Mouse (Mus musculus) central nervous system, embryonic 11.5 days (tissue): ENCODE data around the gene Slc25a35. TPM values are rescaled to one million over a fixed set of nuclear protein-coding genes. Genes with fewer than 3 reads are reported as not detected.

Source experiments
- polyA plus RNA-seq: library from polyadenylated mRNA; depleted of rRNA; stranded (reverse); fragments of >200 nt; gene quantifications from 2 replicates; pipeline ENCODE4 v1.2.3, GENCODE M21; 2012; rRNA removed

Slc25a35 gene
- 1.1 and 2.1 TPM in 2 replicates for polyA plus RNA-seq

DNA sequence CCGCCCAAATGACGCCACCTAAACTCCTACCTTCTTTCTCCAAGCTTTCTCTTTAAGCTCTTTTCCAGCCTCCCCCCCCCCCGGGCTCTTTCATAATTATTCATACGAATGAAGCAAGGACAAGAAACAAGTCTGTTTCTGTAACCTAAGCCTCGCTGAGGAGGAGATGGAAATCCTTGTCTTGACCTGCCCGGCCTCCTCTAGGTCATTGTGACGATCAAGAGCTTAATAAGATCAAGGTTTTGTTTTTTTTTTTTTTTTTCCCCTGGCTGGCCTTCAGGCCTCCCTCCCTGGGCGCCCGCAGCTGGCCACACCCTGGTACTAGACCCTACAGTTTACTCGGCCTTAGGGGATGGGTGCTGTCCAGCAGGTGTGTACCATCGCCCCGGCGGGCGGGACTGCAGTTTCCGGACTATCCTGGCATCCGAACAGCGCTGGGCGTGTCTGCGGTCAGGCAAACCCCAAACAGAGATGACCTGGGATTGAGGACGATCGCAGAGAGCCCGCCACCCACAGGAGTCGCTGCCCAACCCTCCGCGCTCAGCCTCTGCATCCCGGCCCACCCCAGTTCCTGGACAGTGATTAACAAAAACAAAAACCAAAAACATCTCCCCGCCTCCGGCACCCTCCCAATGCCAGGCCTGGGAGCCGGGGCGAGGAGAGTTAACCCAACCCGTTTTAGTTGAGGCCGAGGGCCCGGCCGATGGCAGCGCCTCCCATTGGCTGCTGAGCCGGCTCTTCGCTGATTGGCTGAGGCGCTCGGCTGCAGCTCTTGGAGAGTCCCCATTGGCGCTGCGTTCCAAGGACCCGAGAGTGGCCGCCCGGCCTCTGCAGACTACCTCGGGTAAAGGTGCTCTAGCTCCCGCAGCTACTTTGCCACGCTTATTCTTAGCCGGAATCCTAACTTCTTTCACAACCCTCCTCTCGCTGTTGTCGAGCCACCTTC lies at the start of gene Slc25a35:
TSS of gene Slc25a35 (plus strand) at position 795 of the 946 bp plus-strand sequence.

DNA sequence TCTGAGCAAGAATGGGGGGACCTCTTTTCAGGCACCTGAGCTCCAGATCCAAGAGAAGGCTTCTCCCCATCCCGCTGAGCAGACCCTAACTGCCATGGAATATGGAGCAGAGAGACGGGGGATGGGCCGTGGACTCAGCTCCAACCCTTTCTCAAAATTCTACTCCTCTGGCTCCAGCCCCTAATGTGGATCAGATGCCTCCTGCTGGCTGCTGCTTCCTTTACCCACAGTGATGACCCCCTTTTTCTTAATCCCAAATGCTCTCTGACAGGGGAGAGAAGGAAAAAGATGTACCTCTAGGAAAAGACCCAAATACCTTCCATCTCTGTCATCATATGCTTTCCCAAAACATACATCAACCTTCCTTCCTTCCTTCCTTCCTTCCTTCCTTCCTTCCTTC lies 41.0 kb upstream of the Slc25a35 start, which contains the start of gene Odf4:
TSS of gene Odf4 (minus strand) at position 101 of the 400 bp plus-strand sequence.

DNA sequence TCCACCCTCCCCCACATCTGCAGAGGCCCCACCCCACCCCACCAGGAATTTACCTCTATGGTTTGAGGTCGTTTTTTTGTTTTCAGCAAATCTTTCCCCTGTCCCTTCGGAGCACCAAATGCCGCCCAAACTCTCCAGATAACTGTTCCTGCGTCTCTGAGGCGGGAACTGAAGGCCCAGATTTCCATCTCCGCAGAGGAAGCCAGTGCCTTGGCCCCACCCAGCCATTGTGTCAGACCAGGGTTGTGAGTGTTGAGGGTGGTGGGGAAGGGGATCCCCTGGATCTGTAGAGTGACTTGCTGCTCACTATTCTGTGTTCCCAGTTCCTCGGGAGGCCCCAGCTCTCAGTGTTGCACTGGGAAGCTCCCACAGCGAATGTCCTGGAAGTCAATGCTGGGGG lies 10.6 kb upstream of the Slc25a35 start, which contains the start of gene Arhgef15:
TSS of gene Arhgef15 (minus strand) at position 173 of the 400 bp plus-strand sequence.

DNA sequence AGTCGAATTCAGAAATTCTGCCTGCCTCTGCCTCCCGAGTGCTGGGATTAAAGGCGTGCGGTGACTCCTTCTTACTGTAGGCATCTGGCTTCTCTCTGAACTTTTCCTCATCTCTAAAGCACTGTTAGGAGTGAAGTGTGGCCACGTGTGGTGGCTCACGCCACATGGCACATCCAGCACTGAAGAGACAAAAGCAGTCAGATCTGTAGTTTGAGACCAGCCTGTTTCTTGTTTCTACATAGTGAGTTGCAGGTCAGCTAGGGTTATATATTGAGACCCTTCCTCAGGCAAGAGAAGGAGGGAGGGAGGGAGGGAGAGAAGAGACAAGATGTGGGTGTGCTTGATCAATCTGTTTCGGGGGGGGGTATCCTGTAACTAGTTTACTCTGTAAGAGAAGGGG lies 7.2 kb downstream of the Slc25a35 start, which contains the start of gene Rangrf:
TSS of gene Rangrf (minus strand) at position 101 of the 400 bp plus-strand sequence.

DNA sequence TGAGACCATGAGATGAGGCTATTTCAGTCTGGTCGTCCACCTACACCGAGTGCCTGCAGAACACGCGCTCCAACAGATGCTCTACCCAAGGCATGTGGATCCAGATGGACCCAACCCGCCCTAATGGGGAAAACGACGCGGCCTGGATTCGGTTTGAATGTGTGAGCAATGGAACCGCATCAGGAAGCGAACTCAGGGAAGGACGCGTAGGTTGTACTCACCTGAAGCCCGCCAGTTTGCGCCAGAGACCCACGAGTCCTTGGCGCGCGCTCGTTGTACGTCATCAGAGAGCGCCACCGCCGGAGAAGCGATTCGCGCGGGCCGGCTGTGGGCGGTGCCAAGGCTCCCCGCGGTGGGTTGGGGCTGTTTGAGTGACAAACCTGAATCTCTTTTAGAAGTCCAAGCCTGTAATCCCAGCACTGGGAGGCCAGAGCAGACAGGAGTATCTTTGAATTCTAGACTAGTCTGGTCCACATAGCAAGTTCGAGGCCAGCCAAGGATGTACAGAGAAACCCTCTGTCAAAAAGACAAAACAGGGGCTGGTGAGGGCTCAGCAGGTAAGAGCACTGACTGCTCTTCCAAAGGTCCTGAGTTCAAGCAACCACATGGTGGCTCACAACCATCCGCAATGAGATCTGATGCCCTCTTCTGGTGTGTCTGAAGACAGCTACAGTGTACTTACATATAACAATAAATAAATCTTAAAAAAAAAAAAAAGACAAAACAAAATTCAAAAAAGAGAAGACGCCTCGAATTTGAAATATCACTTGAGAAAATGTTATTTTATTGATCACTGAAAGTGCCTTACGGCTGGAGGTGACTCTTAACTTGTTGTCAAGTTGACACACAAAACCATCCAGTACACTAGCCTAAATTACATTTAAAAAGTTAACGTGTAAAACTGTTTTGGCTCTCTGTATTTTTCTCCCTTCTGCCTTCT lies 40.5 kb downstream of the Slc25a35 start, which contains the start of gene Pfas:
TSS of gene Pfas (minus strand) at position 279 of the 940 bp plus-strand sequence.

DNA sequence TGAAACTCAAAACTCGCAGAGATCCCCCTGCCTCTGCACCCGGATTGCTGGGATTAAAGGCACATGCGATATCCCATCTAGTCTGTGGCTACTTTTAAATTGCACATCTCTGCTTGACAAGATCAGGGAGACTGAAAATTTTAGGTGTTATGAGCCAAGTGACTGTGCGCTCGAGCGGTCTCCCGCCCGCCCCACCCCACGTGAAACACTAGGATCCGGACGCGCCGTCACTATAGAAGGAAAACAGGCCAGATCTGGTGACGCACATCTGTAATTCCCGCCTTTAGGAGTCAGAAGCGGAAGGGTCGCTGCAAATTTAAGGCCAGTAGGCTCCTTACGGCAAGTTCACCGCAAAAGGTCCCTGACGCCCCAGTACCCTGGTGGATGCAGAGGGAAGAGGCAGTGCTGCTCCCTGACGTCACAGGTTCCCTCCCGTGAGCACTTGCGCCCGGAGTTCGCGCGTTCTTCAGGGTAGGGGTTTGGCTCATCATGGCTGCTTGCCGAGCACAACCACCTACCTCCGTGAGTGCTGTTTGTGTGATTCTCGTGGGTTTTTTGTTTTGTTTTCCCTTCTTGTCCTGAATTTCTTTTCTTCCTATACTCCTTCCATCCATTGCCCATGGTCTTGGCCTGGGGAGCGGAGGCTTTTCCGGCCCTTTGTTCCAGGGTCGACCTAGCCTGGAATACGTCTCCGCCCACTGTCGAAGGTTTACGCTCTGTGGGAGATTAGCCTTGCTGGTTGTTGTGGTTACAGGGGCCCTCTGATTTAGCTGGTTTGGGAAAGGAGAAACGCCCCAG lies 47.9 kb downstream of the Slc25a35 start, which contains the start of gene Ctc1:
TSS of gene Ctc1 (plus strand) at position 268 of the 798 bp plus-strand sequence.

Other genes with a start within 250 kb of the Slc25a35 start
- 35.3 and 44.4 TPM in 2 replicates for gene Ndel1, start 96.3 kb upstream of the Slc25a35 start, polyA plus RNA-seq
- 0.01 and 0.07 TPM in 2 replicates for gene Rnf222, start 79.6 kb upstream of the Slc25a35 start, polyA plus RNA-seq
- 3,101 and 4,088 TPM in 2 replicates for gene Rpl26, start 66.5 kb upstream of the Slc25a35 start, polyA plus RNA-seq
- 0.53 and 0.83 TPM in 2 replicates for gene Odf4, start 41.0 kb upstream of the Slc25a35 start, polyA plus RNA-seq
- 10.0 and 11.0 TPM in 2 replicates for gene Arhgef15, start 10.7 kb upstream of the Slc25a35 start, polyA plus RNA-seq
- 30.4 and 44.3 TPM in 2 replicates for gene Rangrf, start 7.1 kb downstream of the Slc25a35 start, polyA plus RNA-seq
- 37.7 and 41.5 TPM in 2 replicates for gene Pfas, start 40.3 kb downstream of the Slc25a35 start, polyA plus RNA-seq
- 96.6 and 109 TPM in 2 replicates for gene Ctc1, start 47.8 kb downstream of the Slc25a35 start, polyA plus RNA-seq
- gene Aurkb, start 77.5 kb downstream of the Slc25a35 start, polyA plus RNA-seq, result 133 and 173 TPM in 2 replicates
- 10.2 and 17.2 TPM in 2 replicates for gene Borcs6, start 91.6 kb downstream of the Slc25a35 start, polyA plus RNA-seq
- gene Tmem107, start 102.7 kb downstream of the Slc25a35 start, polyA plus RNA-seq, result 21.2 and 36.6 TPM in 2 replicates
- gene Vamp2, start 120.4 kb downstream of the Slc25a35 start, polyA plus RNA-seq, result 124 and 131 TPM in 2 replicates
- 8.0 and 9.8 TPM in 2 replicates for gene Per1, start 127.1 kb downstream of the Slc25a35 start, polyA plus RNA-seq
- 0.35 and 0.40 TPM in 2 replicates for gene Hes7, start 152.3 kb downstream of the Slc25a35 start, polyA plus RNA-seq
- 0.14 and 0.15 TPM in 2 replicates for gene 9130213A22Rik, start 154.5 kb downstream of the Slc25a35 start, polyA plus RNA-seq
- 0.16 TPM in 2 replicates for gene Aloxe3, start 157.8 kb downstream of the Slc25a35 start, polyA plus RNA-seq
- gene Alox12b, start 188.9 kb downstream of the Slc25a35 start, polyA plus RNA-seq, result 0.05 TPM in 2 replicates
- gene Alox8, start 229.7 kb downstream of the Slc25a35 start, polyA plus RNA-seq, result 0.05 and 0.07 TPM in 2 replicates